Comparison of ENCODE assay signal across 9 mouse cellular contexts in the genomic region with DNA sequence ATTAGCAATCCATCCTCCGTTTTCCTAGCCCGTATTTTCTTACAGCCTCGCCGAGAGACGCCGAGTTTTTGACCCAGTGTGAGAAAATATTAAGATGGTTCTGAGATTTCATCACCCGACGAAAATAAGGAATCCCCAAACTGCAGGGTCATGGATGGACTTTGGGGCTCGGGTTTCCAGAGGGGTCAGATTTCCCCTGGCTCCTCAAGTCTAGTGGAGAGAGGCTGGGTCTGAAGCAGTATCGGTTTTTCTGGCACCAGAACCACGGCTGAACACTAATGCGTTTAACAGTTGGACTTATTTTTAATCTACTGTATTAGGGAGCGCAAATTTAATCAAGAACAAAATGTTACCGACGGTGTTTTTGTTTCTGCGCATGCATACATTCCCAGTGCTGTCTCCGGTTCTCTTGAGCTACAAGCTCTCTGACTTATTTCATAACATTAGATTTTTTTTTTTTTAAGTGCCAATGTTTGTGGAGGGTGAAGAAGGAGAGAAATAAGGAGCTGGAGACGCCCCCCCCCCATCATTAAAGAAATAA.
DNase-seq lines count a peak whose midpoint lies in the region; ATAC-seq and TF ChIP-seq lines count a peak whose summit lies in the region.
"Had no signal": no experiment of that assay in that cellular context is flagged by ENCODE, and none has a peak within 500 bp of the region (broad histone marks: within the 10 kb centered on the region; RNA-seq: fewer than 3 reads in every experiment).

No protein-coding gene starts in this region.

- peaks cover 5% of the 10 kb centered on the region; the same call in 1 of the 2 replicates for H3K4me1 ChIP-seq in liver, postnatal 0 days (ENCODE audit: insufficient read depth)
- H3K4me1 ChIP-seq in kidney, postnatal 0 days (replicated peaks; ENCODE audit: insufficient read depth, low read length), result peaks cover 6% of the 10 kb centered on the region

- WGBS in liver, postnatal 0 days (ENCODE audit: insufficient replicate concordance), result 82% methylated on average over 18 of the region's 18 CpGs
- WGBS in kidney, postnatal 0 days, result 15% methylated on average over 18 of the region's 18 CpGs

- H3K4me3 ChIP-seq in liver, postnatal 0 days (ENCODE audit: low read depth, low read length), result no peak overlapping the region
- 0 out of 2 replicates have a peak overlapping the region, but pooled peaks have one; percentile 1 for H3K4me3 ChIP-seq in kidney, postnatal 0 days (replicated peaks; ENCODE audit: low read depth, low read length)

- H3K27ac ChIP-seq in liver, postnatal 0 days (ENCODE audit: low read depth), result peak overlapping the region; percentile 55; the same call in 1 of the 2 replicates
- peak overlapping the region; percentile 65 for H3K27ac ChIP-seq in kidney, postnatal 0 days
- H3K27ac ChIP-seq: liver, embryonic 14.5 days had no signal

- H3K9me3 ChIP-seq in liver, postnatal 0 days (ENCODE audit: low read length), result no peaks in the 10 kb centered on the region
- no peaks in the 10 kb centered on the region for H3K9me3 ChIP-seq in kidney, postnatal 0 days (replicated peaks; ENCODE audit: low read length)

- no peak overlapping the region for H3K9ac ChIP-seq in liver, postnatal 0 days (replicated peaks)
- H3K9ac ChIP-seq in kidney, postnatal 0 days (ENCODE audit: low read depth, low read length), result 0 out of 2 replicates have a peak overlapping the region, but pooled peaks have one; percentile 5
- H3K9ac ChIP-seq: liver, embryonic 14.5 days had no signal

- TF ChIP-seq EP300 in liver, postnatal 0 days (IDR thresholded peaks at IDR 0.05; ENCODE audit: low read depth), result no peak

- H3K36me3 ChIP-seq in liver, postnatal 0 days (replicated peaks; ENCODE audit: insufficient read depth, low read length), result no peaks in the 10 kb centered on the region
- H3K36me3 ChIP-seq in kidney, postnatal 0 days (ENCODE audit: insufficient read depth, low read length), result no peaks in the 10 kb centered on the region

- no peak for TF ChIP-seq CTCF in liver, postnatal 0 days (IDR thresholded peaks at IDR 0.05; ENCODE audit: low read depth)
- TF ChIP-seq CTCF in kidney, postnatal 0 days (IDR thresholded peaks at IDR 0.05; ENCODE audit: low read depth), result no peak

- no peaks in the 10 kb centered on the region for H3K27me3 ChIP-seq in liver, postnatal 0 days (ENCODE audit: insufficient read depth, low read length)
- no peaks in the 10 kb centered on the region for H3K27me3 ChIP-seq in kidney, postnatal 0 days (ENCODE audit: insufficient read depth, low read length)

- no peak for DNase-seq in liver, postnatal 0 days
- no peak for DNase-seq in liver
- DNase-seq in gastrocnemius, postnatal 10 days, result peak; percentile 41
- peak; percentile 63 for DNase-seq in kidney, postnatal 0 days (ENCODE audit: low spot score)
- DNase-seq in skeletal muscle tissue, adult 2 months (ENCODE audit: low read depth, low spot score), result peak; percentile 66
- DNase-seq in retina, postnatal 1 day, result no peak
- DNase-seq in cerebellum, postnatal 10 days, result no peak

- no peak overlapping the region for H3K4me2 ChIP-seq in liver, postnatal 0 days (ENCODE audit: low read depth, low read length)
- H3K4me2 ChIP-seq in kidney, postnatal 0 days (ENCODE audit: low read length), result peak overlapping the region; percentile 47

- ATAC-seq in liver, postnatal 0 days, result no peak
- ATAC-seq in kidney, postnatal 0 days (replicated peaks; ENCODE audit: low FRiP score, low read depth), result no peak
- ATAC-seq in megakaryocyte-erythroid progenitor cell, adult 5-6 weeks (replicated peaks; ENCODE audit: low FRiP score, low TSS enrichment, poor library complexity, severe bottlenecking), result no peak

Comparison
In these comparisons a context has a peak if more than half of its experiments do, and no peak if none do; other contexts are left out.
1. DNase-seq: peak in gastrocnemius, postnatal 10 days (single experiment), kidney, postnatal 0 days (single experiment) and skeletal muscle tissue, adult 2 months (single experiment); none in liver, postnatal 0 days (single experiment), liver (single experiment), retina, postnatal 1 day (single experiment) and cerebellum, postnatal 10 days (0 of 2).